Mouse (Mus musculus): ENCODE data around the gene Wbp11. TPM values are rescaled to one million over a fixed set of nuclear protein-coding genes. Genes with fewer than 3 reads are reported as not detected.

Gene Wbp11
- total RNA-seq, 4 experiments from 2014 or later = 60.9 to 70.3 (median 65.5) TPM

DNA sequence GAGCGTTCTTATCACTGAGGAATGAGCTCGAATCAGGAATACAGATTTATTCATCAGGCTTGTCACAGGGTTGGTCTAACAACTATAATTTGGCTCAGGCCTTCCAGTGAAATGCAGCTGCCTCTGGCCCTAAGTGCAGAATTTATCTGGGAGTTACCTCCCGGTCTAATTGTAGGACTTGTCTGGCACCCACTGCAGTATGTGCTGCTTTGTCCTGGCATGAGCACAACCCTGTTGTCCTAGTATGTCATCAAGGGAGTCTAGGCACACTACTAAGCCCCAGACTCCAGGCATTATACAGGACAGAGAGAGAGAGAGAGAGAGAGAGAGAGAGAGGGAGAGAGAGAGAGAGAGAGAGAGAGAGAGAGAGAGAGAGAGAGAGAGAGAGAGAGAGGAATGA lies 9.3 kb upstream of the Wbp11 start:
- DNase-seq (ENCODE audit: low spot score) = no peak

DNA sequence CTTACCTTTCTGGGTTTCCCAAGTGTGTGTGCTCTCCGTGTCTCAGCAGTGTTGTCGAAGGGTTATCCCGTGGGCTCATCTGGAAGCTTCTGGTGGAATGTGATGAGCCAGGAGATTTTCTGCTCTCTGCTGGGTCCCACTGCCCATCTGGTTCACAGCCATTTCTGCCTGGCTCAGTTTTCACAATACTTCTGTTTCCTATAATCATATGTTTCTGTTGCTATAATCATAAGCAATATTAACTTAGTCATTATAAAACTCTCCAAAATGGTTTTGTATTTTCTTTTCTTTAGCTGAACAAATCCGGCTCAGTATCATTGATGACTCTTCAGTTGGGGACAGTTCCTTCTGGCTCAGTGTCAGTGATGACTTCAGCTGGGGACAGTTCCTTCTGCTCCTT lies 7.3 kb upstream of the Wbp11 start, which contains the start of gene Smco3:
Gene Smco3, minus strand, starts transcription at position 101 of the 400 bp plus-strand sequence.
- DNase-seq (ENCODE audit: low spot score) = no peak

DNA sequence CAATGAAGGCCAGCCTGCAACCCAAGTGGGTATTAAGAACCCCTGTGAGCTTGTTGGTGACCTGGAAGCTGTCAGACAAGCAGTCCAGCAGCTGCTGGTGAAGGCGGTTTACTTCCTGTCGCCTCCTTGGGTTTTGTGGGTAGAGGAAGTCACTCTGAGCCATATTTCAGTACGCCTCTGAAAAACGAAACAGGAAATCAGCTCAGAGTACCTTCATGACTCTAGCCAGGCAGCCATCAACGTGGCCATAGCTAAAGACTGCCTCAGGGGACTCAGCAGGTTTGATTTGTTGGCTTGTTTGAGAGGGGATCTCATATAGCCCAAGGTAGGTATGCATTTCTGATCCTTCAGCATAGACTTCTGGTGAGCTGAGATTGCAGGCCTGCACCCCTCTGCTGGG lies 3.7 kb upstream of the Wbp11 start:
- DNase-seq (ENCODE audit: low spot score) = no peak

DNA sequence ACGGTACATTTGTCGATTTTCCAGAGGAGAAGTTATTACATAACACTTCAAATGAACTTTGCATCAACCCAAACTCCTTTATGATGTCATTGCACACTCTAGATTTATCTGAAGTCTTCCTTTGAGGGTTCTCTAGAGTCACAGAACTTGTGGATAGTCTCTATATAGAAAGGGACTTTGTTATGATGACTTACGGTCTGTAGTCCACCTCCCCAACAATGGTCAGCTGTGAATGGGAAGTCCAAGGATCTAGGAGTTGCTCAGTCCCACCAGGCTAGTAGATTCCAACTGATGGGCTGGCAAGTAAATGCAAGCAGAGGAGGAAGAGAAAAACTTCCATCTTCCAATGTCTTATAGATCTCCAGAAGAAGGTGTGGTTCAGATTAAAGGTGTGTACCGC lies 648 bp upstream of the Wbp11 start:
- DNase-seq (ENCODE audit: low spot score) = no peak

DNA sequence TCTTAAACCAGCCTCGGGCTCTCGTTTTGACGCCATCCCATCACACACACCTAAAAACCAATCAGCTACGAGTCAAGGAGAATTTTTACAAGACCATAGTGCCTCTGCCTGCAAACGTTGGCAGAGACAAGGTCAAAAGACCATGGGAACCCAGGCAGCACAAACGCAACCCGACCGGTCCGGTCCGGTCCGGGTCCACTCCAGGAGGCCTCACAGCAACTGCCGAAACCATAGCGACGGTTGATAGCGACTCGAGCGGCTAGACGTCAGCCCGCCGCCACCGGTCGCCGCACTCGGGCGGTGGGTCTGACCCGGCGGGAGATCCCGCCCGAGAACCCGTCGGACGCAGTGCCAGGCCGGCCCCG lies 535 bp downstream of the Wbp11 start, which contains the start of gene BC049715:
Gene BC049715, plus strand, starts transcription at position 111 of the 365 bp plus-strand sequence.
- no peak for DNase-seq (ENCODE audit: low spot score)

DNA sequence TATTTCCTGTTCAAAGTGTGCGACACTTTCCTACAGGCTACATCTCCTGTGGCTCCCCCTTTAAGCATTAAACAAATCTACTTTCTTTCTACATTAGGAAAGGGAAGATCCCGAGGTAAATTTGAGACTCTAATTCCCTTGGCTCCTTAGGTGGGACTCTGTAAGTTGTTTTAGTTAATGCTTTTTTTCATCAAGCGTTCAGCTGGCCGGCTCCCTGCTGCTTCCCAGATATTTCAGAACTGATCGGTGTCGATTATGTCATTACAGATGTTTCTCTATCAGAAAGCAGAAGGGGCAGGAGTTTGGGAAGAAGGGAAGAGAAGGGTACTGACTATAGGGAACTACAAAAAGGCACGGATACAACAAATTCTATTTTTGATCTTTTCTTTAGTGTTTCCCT lies 917 bp downstream of the Wbp11 start:
- DNase-seq (ENCODE audit: low spot score) = no peak

DNA sequence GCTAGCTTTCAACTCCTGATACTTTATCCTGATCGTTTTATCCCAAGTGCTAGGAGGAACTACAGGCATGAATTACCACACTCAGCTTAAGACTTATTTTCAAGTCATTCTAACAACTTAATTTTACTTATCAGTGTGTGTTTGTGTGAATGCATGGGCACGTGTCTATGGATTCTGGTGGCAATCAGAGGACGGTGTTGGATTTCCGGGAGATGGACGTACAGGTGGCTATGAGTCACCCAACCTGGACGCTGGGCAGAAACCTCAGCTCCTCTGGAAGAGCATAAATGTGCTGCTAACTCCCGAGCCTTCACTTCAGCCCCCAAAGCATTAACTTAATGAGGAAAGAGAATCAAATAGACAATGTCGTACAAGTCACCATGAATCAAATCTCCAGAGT lies 3.0 kb downstream of the Wbp11 start:
- no peak for DNase-seq (ENCODE audit: low spot score)

DNA sequence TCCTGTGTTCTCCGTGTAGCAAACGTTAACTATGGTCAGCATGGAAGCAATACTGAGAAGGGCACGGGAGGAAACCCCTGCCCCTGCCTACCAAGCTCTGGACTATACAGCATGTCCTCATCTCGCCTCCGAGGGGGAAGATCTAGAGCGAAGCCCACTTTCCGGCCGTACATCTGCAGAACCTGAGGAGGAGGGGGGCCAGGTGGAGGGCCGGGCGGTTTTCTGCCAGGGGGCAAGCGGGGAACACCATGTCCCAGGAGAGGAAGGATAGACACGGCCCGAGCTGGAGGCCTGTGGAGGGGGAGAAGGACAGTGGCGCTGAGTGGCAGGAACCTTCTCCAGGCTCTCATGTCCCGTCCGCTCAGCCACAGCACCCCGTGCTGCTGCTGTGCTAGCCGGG lies 6.9 kb downstream of the Wbp11 start:
- DNase-seq (ENCODE audit: low spot score) = no peak

DNA sequence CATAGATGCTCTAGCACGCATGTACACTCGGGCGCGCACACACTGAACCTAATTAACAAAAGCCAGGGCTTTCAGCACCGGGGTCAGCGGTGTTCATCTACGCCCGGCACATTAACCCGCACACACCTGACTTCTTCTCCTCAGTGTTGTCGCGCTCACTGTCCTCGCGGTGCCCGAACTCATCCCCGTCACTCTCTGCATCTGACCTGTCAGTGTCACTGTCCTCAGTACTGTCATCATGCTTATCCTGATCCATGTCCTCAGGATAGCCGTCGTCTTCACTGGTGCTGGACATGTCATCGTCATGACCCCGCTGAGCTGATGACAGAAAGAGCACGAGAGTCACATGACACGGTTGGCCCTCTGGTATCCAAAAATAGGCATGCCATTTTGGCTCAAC lies 7.7 kb downstream of the Wbp11 start:
- DNase-seq (ENCODE audit: low spot score) = no peak

DNA sequence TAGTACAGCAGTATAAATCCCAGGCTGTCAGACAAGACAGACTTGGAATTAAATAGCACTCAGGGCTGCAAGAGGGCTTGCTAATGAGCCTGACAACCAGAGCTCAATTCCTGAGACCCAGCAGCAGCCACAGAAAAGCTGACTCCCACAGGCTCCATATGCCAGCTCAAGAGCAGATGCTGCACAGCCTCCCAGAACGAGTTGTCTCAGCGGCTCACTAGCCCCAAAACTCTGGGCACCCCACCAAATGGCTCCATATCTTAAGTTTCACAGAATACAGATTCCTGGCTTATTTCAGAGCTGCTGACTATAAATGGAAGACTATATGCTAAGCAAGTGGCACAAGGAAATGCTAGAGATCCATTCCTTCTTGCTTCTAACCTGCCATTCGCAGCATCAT lies 10.5 kb downstream of the Wbp11 start:
- DNase-seq (ENCODE audit: low spot score) = no peak

DNA sequence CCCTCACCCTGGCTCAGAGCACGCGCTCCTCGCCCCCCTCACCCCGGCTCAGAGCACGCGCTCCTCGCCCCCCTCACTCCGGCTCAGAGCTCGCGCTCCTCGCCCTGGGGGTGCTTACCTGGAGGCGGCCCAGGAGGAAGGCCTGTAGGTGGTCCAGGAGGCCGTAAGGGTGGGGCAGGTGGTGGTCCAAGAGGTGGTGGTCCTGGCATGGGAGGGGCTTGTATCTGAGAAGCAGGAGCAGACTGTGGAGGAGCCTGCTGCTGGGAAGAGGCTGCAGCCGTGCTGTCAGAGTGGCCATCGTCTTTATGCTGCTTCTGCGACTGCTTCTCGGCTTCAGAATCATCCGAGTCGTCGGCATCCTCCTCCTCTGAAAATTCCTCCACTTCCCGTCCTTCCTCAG lies 11.2 kb downstream of the Wbp11 start:
- no peak for DNase-seq (ENCODE audit: low spot score)

DNA sequence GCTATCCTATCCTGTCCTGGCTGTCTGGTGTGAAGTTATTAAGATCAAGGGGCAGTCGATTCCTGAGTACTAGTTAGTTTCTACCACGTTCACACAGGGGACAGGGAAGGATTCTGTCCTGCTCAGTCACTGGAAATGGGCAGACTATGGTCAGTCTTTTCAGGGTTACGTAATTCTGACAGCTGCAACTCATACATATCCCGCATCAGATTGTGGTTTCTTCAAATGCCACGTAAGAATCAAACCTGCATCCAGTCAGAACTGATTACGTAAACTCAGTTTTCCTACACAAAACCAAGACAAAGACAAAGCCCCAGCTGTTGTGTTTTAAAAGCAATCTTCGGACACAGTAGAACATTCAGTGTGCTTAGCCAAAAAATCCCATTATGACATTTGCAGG lies 12.7 kb downstream of the Wbp11 start:
- DNase-seq (ENCODE audit: low spot score) = no peak

DNA sequence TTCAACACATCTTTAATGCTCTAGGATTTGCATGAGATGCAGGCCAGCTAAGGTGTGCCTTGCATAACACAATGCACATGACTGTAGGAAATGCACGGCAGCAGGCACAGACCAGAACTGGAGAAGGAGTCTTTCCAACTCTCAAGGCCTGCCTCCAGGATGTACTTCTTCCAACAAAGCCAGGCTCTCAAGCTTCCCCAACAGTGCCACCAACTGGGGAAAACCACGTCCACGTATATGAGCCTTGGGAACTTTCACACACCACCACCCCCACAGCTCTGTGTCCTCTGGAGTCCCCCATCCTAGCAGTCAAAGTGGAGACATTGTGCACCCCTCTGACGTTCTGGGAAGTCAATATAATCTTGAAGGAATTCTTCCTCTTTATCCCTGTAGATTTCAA lies 14.9 kb downstream of the Wbp11 start:
- no peak for DNase-seq (ENCODE audit: low spot score)

DNA sequence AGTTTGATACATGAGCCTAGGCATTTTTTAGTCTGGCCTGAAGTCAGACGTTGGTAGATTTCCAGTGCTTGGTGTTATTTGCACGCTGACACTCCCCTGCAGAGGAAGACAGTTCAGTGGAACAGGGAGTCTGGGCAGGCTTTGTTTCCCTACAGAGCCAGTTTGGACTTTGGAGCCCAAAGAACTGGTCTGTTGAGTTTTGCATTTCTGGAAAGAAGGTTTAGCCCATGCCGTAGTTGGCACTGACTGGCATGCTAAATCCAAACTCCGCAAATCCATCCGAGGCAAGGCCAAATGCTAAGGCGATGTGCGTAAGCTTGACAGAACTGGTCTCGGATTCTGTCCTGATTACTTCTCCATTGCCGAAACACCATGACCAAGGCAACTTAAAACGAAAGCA lies 16.8 kb downstream of the Wbp11 start:
- no peak for DNase-seq (ENCODE audit: low spot score)

DNA sequence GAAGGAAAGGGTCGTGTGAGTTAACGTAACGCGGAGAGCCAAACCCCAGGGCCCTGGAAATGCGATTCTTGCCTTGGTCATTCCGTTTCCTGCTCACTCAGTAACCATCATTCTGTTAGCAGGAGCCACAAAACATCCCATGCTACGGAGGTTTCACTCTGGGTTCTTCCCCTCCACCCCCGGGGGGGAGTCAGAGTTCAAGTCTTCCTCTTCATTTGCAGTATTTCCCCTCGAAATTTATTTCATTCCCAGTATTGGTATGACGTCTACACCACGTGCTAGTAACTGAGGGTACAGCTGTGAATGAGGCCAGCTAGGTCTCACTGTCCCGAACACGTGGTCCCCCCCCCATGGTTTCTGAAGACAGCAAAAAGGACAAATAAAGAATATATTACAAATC lies 18.4 kb downstream of the Wbp11 start:
- no peak for DNase-seq (ENCODE audit: low spot score)

DNA sequence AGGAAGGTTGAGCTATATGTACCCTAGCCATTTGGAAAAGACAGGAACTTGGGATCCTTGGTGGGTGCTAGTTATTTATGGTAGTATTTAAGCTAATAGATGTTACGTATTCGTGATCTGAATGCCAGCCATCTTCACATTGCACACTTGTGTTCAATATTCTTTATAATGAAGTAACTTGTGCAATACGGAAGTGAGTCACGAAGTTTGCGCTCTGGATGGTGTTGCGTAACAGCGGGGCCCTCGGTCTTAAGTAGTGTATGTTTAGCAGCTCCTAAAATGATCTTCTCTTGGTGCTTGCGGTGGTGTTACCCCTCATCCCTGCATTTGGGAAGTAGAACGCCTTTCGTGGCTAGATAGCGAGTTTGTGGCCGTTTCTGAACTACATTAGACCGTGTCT lies 19.0 kb downstream of the Wbp11 start:
- DNase-seq (ENCODE audit: low spot score) = peak; percentile 48

DNA sequence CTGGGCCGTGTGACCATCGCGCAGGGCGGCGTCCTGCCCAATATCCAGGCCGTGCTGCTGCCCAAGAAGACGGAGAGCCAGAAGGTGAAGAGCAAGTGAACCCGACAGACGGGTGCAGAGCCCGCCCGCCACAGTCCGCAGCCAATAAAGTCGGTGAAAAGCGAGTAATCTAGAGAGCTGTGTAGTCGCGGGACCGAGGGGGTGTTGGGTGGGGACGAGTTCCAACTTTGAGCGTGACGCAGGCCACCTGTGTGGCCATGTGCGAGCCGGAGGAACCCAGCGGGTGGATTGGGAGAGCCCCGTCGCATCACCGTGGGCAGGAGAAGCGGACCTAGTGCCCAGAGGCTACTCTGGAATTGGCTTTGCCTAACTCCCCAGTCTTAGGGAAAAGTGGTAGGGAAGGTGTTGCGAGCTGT lies 19.4 kb downstream of the Wbp11 start:
- peak; percentile 20 for DNase-seq (ENCODE audit: low spot score)

DNA sequence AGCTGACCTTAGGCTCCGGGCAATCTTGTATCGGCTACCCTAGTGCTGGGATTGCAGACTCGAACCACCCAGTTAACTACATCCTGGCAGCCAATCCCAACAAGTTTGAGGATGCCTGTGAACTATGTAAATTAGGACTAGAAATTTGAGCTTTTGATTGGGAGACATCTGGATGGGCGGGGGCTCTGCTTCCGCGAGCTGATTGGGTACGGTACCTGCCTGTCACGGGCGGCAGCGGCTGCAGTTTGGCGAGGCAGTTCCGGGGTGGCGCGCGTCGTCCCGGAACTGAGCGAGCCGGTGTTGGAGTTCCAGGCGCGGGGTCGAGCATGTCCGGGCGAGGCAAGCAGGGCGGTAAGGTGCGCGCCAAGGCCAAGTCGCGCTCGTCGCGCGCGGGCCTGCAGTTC lies 20.0 kb downstream of the Wbp11 start, which contains the start of gene H2afj:
Gene H2afj, plus strand, starts transcription at position 231 of the 404 bp plus-strand sequence.
- peak; percentile 99 for DNase-seq (ENCODE audit: low spot score)

DNA sequence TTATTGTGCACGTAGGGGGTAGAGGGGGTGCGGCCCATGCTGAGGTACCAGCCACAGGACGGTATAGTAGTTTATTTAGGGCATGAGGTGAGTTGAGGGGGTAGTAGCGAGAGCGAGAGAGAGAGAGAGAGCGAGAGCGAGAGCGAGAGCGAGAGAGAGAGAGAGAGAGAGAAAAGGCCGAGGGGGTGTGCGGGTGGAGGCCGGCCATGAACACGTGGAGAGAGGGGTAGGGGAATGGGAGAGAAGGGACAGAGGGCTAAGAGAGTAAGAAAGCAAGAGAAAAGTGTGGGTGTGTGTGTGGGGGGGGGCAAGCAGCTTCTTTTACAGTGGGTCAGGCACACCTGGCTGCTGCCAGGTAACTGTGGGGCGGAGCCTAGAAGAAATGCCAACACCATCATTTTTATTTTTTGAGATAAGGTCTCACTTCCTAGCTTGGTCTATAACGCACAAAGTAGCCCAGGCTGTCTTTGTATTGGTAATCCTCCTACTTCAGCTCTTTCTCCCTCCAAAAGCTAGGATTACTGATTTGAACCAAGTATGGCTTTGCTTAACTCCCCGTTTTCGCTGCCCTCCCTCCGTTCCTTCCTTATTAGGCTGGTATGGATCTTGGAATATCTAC lies 20.5 kb downstream of the Wbp11 start:
- DNase-seq (ENCODE audit: low spot score) = no peak

DNA sequence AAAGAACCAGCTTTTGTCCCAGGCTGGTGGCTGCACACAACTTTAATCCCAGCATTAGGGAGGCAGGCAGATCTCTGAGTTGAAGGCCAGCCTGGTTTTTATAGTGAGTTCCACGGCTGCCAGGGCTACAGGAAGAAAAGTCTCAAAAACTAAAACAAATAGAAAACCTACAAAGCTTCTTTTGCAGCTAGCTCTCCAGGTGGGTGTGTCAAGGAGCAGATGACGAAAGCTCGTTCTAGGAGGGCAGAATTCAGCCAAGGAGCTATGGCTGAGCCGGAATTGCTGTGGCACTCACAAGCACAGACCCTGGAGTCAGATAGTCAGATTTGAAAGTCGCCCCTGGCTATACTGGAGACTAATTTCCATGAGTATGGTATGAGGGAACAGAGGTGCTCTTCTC lies 21.2 kb downstream of the Wbp11 start:
- DNase-seq (ENCODE audit: low spot score) = no peak

DNA sequence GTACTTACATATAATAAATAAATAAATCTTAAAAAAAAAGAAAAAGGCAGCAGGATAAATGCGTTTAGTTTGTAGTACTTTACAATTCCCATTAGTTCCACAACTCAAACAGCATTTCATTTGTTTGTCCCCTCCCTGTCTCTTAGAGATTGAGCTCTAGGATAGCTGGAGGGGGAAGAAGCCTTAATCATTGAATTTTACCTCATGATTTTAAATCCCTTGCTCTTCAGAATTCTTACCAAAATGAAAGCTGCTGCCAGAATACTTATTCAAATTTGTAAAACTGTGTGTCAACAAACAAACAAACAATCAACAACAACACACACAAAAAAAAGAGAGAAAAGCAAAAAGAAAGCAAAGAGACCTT lies 22.6 kb downstream of the Wbp11 start:
- DNase-seq (ENCODE audit: low spot score) = no peak

DNA sequence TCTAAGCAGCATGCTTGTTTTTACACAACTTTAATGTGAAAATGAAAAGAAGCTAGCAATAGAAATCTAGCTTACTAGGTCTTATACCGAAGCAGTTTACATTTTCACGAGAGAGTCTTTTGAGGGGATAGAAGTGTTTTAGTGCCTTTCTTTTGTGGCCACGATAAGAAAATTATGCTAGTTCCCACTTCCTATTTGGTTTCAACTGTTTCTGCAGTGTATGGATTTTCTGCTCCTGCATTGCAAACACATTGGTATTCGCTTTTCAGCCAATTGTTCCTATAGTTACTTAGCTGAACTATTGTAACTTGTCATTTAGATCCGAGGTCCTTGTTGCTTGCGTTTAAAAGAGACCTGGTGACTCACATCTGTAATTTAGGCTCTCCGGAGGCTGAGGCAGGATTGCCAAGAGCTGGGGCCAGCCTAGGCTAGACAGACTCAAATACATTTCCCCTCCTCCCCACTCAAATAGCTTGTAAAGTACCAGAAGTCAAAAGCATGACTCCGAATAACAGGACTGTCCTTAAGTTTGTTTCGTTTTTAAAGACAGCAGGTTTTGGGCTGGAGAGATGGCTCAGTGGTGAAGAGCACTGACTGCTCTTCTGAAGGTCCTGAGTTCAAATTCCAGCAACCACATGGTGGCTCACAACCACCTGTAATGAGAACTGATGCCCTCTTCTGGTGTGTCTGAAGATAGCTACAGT lies 23.2 kb downstream of the Wbp11 start:
- DNase-seq (ENCODE audit: low spot score) = no peak

DNA sequence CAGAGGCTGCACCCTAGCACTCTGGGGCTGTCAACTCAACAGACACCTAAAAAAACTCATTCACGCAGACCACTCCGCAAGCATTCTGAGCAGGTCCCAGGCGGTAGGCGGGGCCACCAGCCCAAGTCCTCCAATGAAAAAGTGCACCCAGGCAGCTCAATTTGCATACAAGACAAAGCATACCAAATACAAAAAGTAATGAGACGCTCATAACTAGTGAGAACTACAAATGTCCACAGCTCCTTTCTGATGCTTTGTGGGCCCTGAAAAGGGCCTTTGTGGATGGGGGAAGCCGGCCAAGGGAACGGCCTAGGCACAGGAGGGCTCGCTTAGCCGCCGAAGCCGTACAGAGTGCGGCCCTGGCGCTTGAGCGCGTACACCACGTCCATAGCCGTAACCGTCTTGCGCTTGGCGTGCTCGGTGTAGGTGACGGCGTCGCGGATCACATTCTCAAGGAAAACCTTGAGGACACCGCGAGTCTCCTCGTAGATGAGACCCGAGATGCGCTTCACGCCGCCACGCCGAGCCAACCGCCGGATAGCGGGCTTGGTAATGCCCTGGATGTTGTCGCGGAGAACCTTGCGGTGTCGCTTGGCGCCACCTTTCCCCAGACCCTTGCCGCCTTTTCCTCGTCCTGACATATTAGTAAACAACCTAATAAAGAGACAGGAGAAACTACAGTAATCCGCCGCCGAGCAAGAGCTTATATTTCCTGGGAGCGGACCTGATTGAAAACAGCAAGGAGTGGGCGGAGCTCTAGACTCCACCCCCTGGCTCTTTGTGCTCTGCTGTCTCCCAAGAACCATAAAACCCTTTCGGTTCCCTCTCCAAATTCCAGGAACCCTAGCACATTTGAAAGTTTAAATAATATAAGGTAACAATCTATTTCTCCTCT lies 24.0 kb downstream of the Wbp11 start, which contains the start of gene Hist4h4:
Gene Hist4h4, minus strand, starts transcription at position 677 of the 895 bp plus-strand sequence.
- DNase-seq (ENCODE audit: low spot score) = peak; percentile 98

Data from heart, adult 8-10 months (tissue).